Mouse (Mus musculus) T-helper 17 cell (primary cell): ENCODE data around the gene Negr1.

Experiments used
- in situ Hi-C, 2 experiments: fragments of 300-600 bp; cut with MboI, MseI; formaldehyde crosslinking; loops; 1 replicate in 1 of 2; 2 replicates in 1 of 2; pipeline ENCODE4 v1.15.1; 2025; ENCODE audit warnings: high pct_unique_total_duplicates in 2 of 2

The Negr1 gene

GRCm38 (mm10) chr3:156672560-156672959, 111.0 kb downstream of the Negr1 start:
- in situ Hi-C loops = no loop called here

GRCm38 (mm10) chr3:156690059-156690605, 128.5 kb downstream of the Negr1 start:
- in situ Hi-C loops = no loop called here

- in situ Hi-C loops = no loop called here
Measured at GRCm38 (mm10) chr3:156698687-156699086, 137.1 kb downstream of the Negr1 start.

GRCm38 (mm10) chr3:156703241-156703640, 141.6 kb downstream of the Negr1 start:
- in situ Hi-C loops = no loop called here

- in situ Hi-C loops = no loop called here
Measured at GRCm38 (mm10) chr3:156710240-156710639, 148.6 kb downstream of the Negr1 start.

- in situ Hi-C loops = no loop called here
Measured at GRCm38 (mm10) chr3:156710693-156711092, 149.1 kb downstream of the Negr1 start.

GRCm38 (mm10) chr3:156736335-156736734, 174.7 kb downstream of the Negr1 start:
- in situ Hi-C loops = no loop called here

- in situ Hi-C loops = no loop called here
Measured at GRCm38 (mm10) chr3:156739529-156739928, 177.9 kb downstream of the Negr1 start.

- in situ Hi-C loops = no loop called here
Measured at GRCm38 (mm10) chr3:156743266-156743665, 181.7 kb downstream of the Negr1 start.

- in situ Hi-C loops = no loop called here
Measured at GRCm38 (mm10) chr3:156745218-156745770, 183.7 kb downstream of the Negr1 start.

- in situ Hi-C loops = no loop called here
Measured at GRCm38 (mm10) chr3:156747456-156747855, 185.9 kb downstream of the Negr1 start.

GRCm38 (mm10) chr3:156753780-156754373, 192.3 kb downstream of the Negr1 start:
- in situ Hi-C loops = no loop called here

GRCm38 (mm10) chr3:156754790-156755530, 193.4 kb downstream of the Negr1 start:
- in situ Hi-C loops = no loop called here

- in situ Hi-C loops = no loop called here
Measured at GRCm38 (mm10) chr3:156765015-156765414, 203.4 kb downstream of the Negr1 start.

GRCm38 (mm10) chr3:156766171-156766845, 204.7 kb downstream of the Negr1 start:
- in situ Hi-C loops = no loop called here

GRCm38 (mm10) chr3:156771626-156772025, 210.0 kb downstream of the Negr1 start:
- in situ Hi-C loops = no loop called here

- in situ Hi-C loops = no loop called here
Measured at GRCm38 (mm10) chr3:156772057-156772456, 210.5 kb downstream of the Negr1 start.

- in situ Hi-C loops = no loop called here
Measured at GRCm38 (mm10) chr3:156784309-156784852, 222.8 kb downstream of the Negr1 start.

- in situ Hi-C loops = no loop called here
Measured at GRCm38 (mm10) chr3:156786355-156786754, 224.8 kb downstream of the Negr1 start.

GRCm38 (mm10) chr3:156791234-156791633, 229.6 kb downstream of the Negr1 start:
- in situ Hi-C loops = no loop called here

- in situ Hi-C loops = no loop called here
Measured at GRCm38 (mm10) chr3:156792743-156793142, 231.1 kb downstream of the Negr1 start.

GRCm38 (mm10) chr3:156794091-156794490, 232.5 kb downstream of the Negr1 start:
- in situ Hi-C loops = no loop called here
